Mouse (Mus musculus): Measurements from ENCODE around the gene Tldc1.
A peak's percentile ranks its signal among the peaks of the same experiment; 100 is the strongest.

Gene Tldc1

DNA sequence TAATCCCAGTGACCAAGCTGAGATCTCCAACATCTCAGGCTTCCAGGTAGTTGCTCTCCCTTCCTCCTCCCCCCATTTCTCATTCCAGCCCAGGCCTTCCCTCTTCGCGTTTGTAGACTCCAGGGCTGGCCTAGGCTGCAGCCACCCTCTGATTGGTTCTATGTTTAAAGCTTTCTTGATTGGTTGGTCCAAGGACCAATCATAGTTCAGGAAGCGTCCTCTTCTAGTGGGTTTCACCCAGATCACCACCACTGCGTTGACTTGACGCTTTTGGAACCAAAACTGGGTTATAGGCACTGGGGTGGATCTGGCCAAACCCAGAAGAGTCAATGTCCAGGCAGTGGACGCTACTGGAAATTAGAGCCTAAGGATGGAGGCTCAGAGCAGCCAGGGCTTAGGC lies 55.9 kb downstream of the Tldc1 start:
- no peak for DNase-seq (ENCODE audit: low spot score)

DNA sequence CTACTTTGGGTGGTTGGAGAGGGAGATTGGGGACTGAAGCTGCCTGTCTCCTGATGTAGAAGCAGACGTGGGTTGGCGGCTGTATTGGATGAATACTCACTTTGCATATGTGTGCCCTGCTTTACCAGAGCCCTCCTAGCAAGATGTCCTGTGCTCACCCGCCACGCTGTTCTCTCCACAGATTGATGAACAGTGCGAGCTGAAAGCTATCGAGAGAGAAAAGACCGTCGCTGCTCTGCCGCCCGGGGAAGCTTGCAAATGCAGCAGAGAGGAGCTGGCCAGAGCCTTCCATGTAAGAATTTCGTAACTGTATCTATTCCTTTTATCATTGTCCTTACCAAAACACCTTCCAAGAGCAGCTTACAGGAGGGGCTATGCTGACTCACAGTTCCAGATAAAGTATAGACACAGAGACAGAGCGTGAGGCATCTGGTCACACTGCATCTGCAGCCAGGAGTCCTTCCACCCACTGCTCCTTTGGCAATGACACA lies 59.2 kb downstream of the Tldc1 start:
- no peak for DNase-seq (ENCODE audit: low spot score)

DNA sequence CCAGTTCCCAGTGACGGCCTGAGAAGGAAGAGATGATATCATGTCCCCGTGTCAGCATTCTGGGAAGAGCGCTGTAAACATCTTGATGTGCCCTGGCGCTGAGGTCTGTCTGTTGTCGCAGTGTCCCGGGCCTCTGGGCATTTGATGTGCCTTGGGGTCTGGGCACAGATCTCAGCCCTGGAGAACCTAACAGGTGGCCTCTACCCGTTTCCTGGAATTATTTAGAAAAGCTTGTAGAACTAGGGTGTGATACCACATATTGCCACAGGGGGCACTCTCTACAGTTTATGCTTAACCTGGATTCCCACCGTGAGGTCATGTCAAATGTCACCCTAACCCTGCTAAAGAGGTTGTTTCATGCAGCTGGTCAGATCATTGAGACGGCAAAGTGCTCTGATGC lies 60.5 kb downstream of the Tldc1 start:
- DNase-seq (ENCODE audit: low spot score) = peak; percentile 16

DNA sequence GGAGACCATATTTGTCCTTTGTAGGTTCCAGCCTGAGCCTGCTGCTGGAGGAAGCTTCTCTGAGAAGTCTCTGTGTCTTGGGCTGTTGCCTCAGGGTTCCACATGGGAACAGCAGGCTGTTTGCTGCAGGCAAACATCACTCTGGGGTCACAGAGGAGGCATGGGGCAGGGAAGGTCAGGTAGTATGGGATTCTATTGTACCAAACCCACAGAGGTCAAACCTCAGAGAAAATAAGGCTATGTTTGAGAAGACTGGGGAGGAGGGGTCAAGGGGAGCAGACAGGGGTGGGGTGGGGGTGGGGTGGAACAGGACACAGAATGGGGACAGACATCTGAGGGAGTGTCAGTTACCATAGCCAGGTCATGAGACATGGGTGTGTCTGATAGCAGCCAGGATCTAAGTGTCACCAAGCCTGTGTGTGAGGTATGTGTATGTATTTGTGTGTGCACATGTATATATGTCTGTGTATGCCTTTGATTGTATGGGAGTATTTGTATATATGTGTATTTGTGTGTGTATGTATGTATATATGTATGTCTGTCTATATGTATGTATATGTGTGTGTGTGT lies 61.4 kb downstream of the Tldc1 start:
- DNase-seq (ENCODE audit: low spot score) = no peak

DNA sequence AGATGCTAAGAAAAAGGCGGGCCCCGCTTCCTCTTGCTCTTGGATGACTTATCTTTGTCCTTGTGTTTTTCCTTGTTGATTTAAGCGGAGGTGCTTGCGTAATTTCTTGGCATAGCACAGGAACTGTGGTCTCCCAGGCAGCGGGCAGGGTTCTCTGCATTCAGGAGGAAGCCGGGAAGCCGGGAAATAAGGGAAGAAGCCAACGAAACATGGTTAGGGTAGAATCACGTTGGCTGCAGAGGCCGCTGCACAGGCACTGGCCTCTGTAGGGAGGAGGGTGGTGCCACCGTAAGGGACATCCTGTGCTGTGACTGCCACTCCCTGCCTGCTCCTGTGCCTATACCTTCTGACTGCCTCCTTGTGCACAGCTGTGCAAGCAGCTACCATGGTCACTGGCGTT lies 63.0 kb downstream of the Tldc1 start:
- DNase-seq (ENCODE audit: low spot score) = no peak

DNA sequence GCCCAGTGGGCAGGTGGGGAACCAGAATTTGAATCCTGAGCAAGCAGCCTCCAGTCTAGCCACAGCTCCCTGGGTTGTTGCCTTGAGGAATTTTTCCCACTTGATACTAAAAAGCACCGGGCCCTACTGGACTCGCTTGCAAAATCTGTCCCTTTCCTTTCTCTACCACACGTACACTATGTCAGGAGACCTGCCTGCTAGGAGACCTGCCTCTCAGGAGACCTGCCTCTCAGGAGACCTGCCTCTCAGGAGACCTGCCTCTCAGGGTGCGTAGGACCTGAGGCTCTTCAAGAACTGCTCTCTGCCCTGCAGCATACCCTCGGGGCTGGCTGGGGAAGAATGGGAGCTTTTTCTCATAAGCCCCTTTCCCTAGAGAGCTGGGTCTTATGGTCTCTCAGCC lies 64.8 kb downstream of the Tldc1 start:
- no peak for DNase-seq (ENCODE audit: low spot score)

DNA sequence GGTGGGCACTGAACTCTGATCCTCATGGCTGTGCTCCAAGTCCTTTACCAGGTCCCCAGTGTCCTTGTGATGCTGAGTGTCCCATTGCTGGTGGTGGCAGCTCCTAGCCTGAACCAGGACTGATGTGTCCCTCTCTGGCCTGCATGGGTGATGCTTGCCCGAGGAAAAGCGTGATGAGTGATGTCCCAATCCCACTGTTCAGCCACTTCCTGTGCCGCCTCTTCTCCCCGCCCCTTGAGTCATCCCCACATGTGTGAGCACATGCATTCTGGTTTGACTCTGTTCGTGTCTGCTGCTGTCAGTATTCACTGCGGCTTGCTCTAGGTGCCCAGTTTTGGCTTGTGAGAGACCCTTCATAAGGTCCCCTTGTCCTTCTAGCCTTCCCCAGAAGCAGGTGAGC lies 66.0 kb downstream of the Tldc1 start:
- no peak for DNase-seq (ENCODE audit: low spot score)

Measured in spleen, adult 12 weeks (tissue).